Mouse (Mus musculus) myocyte (in vitro differentiated cells): ENCODE measurements around the gene Sod3.

Experiments used
- CEBPB ChIP-seq: IDR thresholded peaks from 2 replicates; pipeline ENCODE4 v1.6.1; 2011; ENCODE audit warnings: mild to moderate bottlenecking, moderate library complexity; ENCODE audit not compliant: poor library complexity, insufficient read depth, severe bottlenecking
- MAX ChIP-seq: IDR thresholded peaks from one replicate; pipeline ENCODE4 v1.6.1; 2011; ENCODE audit warnings: low read depth, mild to moderate bottlenecking, control low read depth
- POLR2A ChIP-seq: IDR thresholded peaks from one replicate; pipeline ENCODE4 v1.6.1; 2011; ENCODE audit warnings: low read depth, mild to moderate bottlenecking, control low read depth, moderate library complexity; ENCODE audit not compliant: insufficient read length
- POLR2AphosphoS2 ChIP-seq: IDR thresholded peaks from one replicate; pipeline ENCODE4 v1.6.1; 2011; ENCODE audit warnings: low read depth, control low read depth; ENCODE audit not compliant: insufficient read length
- TCF12 ChIP-seq: IDR thresholded peaks from one replicate; pipeline ENCODE4 v1.6.1; 2011; ENCODE audit warnings: mild to moderate bottlenecking, control low read depth; ENCODE audit not compliant: poor library complexity, insufficient read depth, severe bottlenecking

DNA sequence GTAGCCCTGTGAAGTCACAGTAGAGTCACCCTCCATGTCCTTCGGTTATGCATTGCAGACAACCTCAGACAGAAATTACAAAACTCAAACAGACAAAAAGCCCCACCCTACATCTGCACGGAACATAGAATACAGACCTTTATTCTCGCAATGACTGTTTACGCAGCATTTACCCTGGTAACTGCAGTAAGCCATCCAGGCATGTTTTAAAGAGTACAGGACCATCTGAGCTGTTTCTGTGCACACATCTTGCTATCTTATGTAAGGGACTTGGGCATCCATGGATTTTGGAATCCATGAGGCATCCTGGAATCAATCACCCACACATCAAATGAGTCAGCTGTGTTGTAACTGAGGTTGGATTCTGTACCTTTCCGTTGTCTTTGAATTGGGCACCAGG is 2.3 kb downstream of the Sod3 start:
- TF ChIP-seq TCF12 (no peak), POLR2A (no peak), MAX (no peak), CEBPB (no peak), POLR2AphosphoS2 (no peak)
